Mouse (Mus musculus): ENCODE results near the gene Tex29. TPM values are rescaled to one million over a fixed set of nuclear protein-coding genes. Genes with fewer than 3 reads are reported as not detected.
A peak's percentile ranks its signal among the peaks of the same experiment; 100 is the strongest.

The Tex29 gene
- polyA plus RNA-seq, 1 experiment from 2014 or later: 1.5 TPM

DNA sequence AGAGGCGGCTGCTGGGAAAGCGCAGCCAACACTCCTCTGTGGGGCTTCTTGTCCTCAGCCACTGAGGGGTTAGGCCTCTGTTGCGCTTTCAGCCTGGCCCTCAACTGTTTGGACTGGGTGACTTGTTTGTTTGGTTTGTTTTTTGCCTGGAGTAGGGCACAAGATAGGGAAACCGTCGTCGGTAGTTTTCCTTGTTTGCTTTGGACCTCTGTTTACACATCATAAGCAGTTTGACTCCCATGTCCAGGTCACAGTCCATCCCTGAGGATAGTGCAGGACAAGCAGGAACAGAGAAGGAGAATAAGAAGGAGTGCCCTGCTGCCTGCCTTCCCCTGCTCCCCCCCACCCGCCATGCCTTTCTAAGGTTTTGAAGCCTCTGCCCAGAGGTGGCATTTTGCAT is 26.5 kb upstream of the Tex29 start:
- 91% methylated on average over 7 of the region's 7 CpGs for WGBS

GRCm38 (mm10) chr8:11815206-11815605 is 25.1 kb upstream of the Tex29 start:
- no peak overlapping the region for H3K9ac ChIP-seq (ENCODE audit: low read depth, low read length)
- H3K36me3 ChIP-seq (ENCODE audit: insufficient read depth, low read length): peaks cover 75% of the 10 kb centered on the region
- no peaks in the 10 kb centered on the region for H3K27me3 ChIP-seq (ENCODE audit: insufficient read depth, low read length)
- no peak overlapping the region for H3K4me3 ChIP-seq (replicated peaks; ENCODE audit: low read depth, low read length)
- DNase-seq (ENCODE audit: low spot score): no peak
- no peak overlapping the region for H3K4me2 ChIP-seq (ENCODE audit: low read length)
- WGBS: 78% methylated on average over 7 of the region's 7 CpGs
- ATAC-seq (replicated peaks; ENCODE audit: low FRiP score, low read depth): no peak
- no peaks in the 10 kb centered on the region for H3K4me1 ChIP-seq (replicated peaks; ENCODE audit: insufficient read depth, low read length)
- no peaks in the 10 kb centered on the region for H3K9me3 ChIP-seq (replicated peaks; ENCODE audit: low read length)
- no peak overlapping the region for H3K27ac ChIP-seq
- peak; percentile 51; the same call in 1 of the 2 replicates for TF ChIP-seq CTCF (IDR thresholded peaks at IDR 0.05; ENCODE audit: low read depth)

More for the DNA sequence above, 26.5 kb upstream of the Tex29 start:
- DNase-seq (ENCODE audit: low spot score) (no peak), ATAC-seq (replicated peaks; ENCODE audit: low FRiP score, low read depth) (no peak)
- Histone ChIP-seq H3K4me2 (ENCODE audit: low read length) (no peak overlapping the region), H3K27me3 (ENCODE audit: insufficient read depth, low read length) (no peaks in the 10 kb centered on the region), H3K36me3 (ENCODE audit: insufficient read depth, low read length) (peaks cover 77% of the 10 kb centered on the region), H3K9ac (ENCODE audit: low read depth, low read length) (no peak overlapping the region), H3K4me3 (replicated peaks; ENCODE audit: low read depth, low read length) (no peak overlapping the region), H3K4me1 (replicated peaks; ENCODE audit: insufficient read depth, low read length) (no peaks in the 10 kb centered on the region), H3K27ac (no peak overlapping the region), H3K9me3 (replicated peaks; ENCODE audit: low read length) (no peaks in the 10 kb centered on the region)
- TF ChIP-seq CTCF (IDR thresholded peaks at IDR 0.05; ENCODE audit: low read depth): no peak

DNA sequence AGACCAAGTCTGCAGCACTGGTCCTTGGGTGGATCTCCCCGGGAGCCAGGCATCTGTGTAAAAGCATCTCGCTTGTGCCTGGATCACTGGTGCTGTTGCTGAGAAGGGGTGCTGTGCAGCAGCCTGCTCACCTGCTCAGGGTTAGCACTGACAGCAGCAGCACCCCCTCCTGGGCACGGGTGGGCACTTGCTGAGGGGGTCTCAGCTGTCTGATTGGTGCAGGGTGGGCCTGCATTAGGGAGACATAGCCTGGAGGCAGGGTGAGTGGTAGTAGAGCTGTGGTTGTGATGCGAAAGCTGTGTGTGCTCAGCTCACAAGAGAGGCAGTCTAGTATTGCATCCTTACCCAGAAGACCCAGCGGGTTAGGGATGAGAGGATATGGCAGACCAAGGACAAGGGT is 20.1 kb upstream of the Tex29 start:
- no peak for DNase-seq (ENCODE audit: low spot score)
- no peak overlapping the region for H3K4me3 ChIP-seq (replicated peaks; ENCODE audit: low read depth, low read length)
- no peaks in the 10 kb centered on the region for H3K9me3 ChIP-seq (replicated peaks; ENCODE audit: low read length)
- H3K27ac ChIP-seq: no peak overlapping the region; the same call in 1 of the 2 replicates
- H3K4me1 ChIP-seq (replicated peaks; ENCODE audit: insufficient read depth, low read length): no peaks in the 10 kb centered on the region
- H3K4me2 ChIP-seq (ENCODE audit: low read length): no peak overlapping the region
- peaks cover 84% of the 10 kb centered on the region for H3K36me3 ChIP-seq (ENCODE audit: insufficient read depth, low read length)
- 0 out of 2 replicates have a peak, but pooled peaks have one; percentile 5 for TF ChIP-seq CTCF (IDR thresholded peaks at IDR 0.05; ENCODE audit: low read depth)
- H3K9ac ChIP-seq (ENCODE audit: low read depth, low read length): no peak overlapping the region
- H3K27me3 ChIP-seq (ENCODE audit: insufficient read depth, low read length): no peaks in the 10 kb centered on the region
- WGBS: 85% methylated on average over 5 of the region's 5 CpGs
- ATAC-seq (replicated peaks; ENCODE audit: low FRiP score, low read depth): peak; percentile 25; the same call in 1 of the 2 replicates

DNA sequence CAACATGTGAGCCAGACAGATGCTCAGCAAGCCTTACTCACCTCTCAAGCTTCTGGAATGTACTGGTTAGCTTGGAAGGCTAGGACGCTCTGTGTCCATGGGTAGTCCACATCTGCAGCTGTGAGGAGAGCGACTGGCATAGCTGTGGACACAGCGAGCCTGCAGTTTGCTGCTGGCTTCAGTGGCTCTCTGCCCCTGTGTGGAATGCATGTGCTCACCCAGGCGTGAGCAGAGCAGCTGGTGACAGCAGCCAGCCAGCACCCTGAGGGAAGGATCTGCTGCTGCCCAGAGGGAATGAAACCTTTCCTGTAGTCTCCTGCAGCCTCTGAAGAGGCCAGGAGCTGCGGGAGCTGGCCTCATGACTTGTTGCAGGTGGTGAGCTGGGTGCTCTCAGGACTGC is 19.7 kb upstream of the Tex29 start:
- Histone ChIP-seq H3K36me3 (ENCODE audit: insufficient read depth, low read length) (peaks cover 82% of the 10 kb centered on the region), H3K27ac (peak overlapping the region; percentile 8; the same call in 1 of the 2 replicates), H3K9me3 (replicated peaks; ENCODE audit: low read length) (no peaks in the 10 kb centered on the region), H3K9ac (ENCODE audit: low read depth, low read length) (no peak overlapping the region), H3K27me3 (ENCODE audit: insufficient read depth, low read length) (no peaks in the 10 kb centered on the region), H3K4me3 (replicated peaks; ENCODE audit: low read depth, low read length) (no peak overlapping the region), H3K4me1 (replicated peaks; ENCODE audit: insufficient read depth, low read length) (no peaks in the 10 kb centered on the region), H3K4me2 (ENCODE audit: low read length) (no peak overlapping the region)
- 38% methylated on average over 5 of the region's 5 CpGs for WGBS
- DNase-seq (ENCODE audit: low spot score) (peak; percentile 49), ATAC-seq (replicated peaks; ENCODE audit: low FRiP score, low read depth) (peak; percentile 81)
- TF ChIP-seq CTCF (IDR thresholded peaks at IDR 0.05; ENCODE audit: low read depth): no peak

DNA sequence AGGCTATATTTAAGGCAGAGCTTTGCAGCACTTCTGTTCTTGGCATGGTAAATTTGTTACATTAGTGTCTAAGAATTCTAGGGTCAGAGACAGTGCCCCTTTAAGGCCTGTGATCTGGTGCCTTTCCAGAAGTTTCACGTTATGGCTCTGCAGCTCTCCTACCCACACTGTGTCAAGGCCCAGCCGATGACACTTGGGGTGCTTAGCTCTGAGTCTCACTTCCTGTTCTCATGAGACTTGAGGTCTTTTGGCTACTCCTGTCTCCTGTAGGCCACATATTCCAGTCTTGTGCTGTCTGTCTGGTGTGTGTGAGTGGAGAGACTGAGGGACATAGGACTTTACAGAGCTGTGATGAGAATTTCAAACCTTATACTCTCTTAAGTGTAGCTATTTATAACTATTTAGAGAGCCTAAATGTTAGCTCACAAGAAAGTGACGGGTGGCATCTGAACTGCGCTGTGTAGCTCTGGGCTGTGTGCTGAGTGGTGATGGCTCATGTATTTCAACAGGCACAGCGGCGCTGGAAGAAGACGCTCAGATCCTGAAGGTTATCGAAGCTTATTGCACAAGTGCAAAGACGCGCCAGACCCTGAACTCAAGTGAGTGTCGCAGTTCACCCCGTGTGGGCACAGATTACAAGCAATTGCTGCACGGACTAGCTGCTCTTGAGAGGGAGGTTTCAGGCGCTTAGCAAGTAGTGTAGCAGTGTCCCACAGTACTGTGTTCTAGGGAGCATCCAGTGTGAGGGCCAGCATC is 18.6 kb upstream of the Tex29 start:
- no peak overlapping the region for H3K27ac ChIP-seq
- ATAC-seq (replicated peaks; ENCODE audit: low FRiP score, low read depth) (no peak), DNase-seq (ENCODE audit: low spot score) (no peak)
- H3K4me2 ChIP-seq (ENCODE audit: low read length): no peak overlapping the region
- H3K36me3 ChIP-seq (ENCODE audit: insufficient read depth, low read length): peaks cover 86% of the 10 kb centered on the region
- H3K4me1 ChIP-seq (replicated peaks; ENCODE audit: insufficient read depth, low read length): no peaks in the 10 kb centered on the region
- no peaks in the 10 kb centered on the region for H3K9me3 ChIP-seq (replicated peaks; ENCODE audit: low read length)
- H3K9ac ChIP-seq (ENCODE audit: low read depth, low read length): no peak overlapping the region
- no peak overlapping the region for H3K4me3 ChIP-seq (replicated peaks; ENCODE audit: low read depth, low read length)
- no peak for TF ChIP-seq CTCF (IDR thresholded peaks at IDR 0.05; ENCODE audit: low read depth)
- H3K27me3 ChIP-seq (ENCODE audit: insufficient read depth, low read length): no peaks in the 10 kb centered on the region
- WGBS: 93% methylated on average over 14 of the region's 14 CpGs

GRCm38 (mm10) chr8:11822550-11823060 is 17.7 kb upstream of the Tex29 start:
- TF ChIP-seq CTCF (IDR thresholded peaks at IDR 0.05; ENCODE audit: low read depth): no peak
- no peak for ATAC-seq (replicated peaks; ENCODE audit: low FRiP score, low read depth)
- no peaks in the 10 kb centered on the region for H3K27me3 ChIP-seq (ENCODE audit: insufficient read depth, low read length)
- no peaks in the 10 kb centered on the region for H3K4me1 ChIP-seq (replicated peaks; ENCODE audit: insufficient read depth, low read length)
- H3K36me3 ChIP-seq (ENCODE audit: insufficient read depth, low read length): peaks cover 79% of the 10 kb centered on the region
- H3K4me3 ChIP-seq (replicated peaks; ENCODE audit: low read depth, low read length): no peak overlapping the region
- H3K9ac ChIP-seq (ENCODE audit: low read depth, low read length): no peak overlapping the region
- no peaks in the 10 kb centered on the region for H3K9me3 ChIP-seq (replicated peaks; ENCODE audit: low read length)
- DNase-seq (ENCODE audit: low spot score): no peak
- H3K27ac ChIP-seq: no peak overlapping the region
- WGBS: 64% methylated on average over 9 of the region's 9 CpGs
- H3K4me2 ChIP-seq (ENCODE audit: low read length): no peak overlapping the region
